Mouse (Mus musculus): ENCODE results near the gene Lrrc58. TPM values are rescaled to one million over a fixed set of nuclear protein-coding genes. Genes with fewer than 3 reads are reported as not detected.

Lrrc58 gene
- total and polyA plus RNA-seq, 2 experiments: 9.9 to 29.2 TPM

GRCm38 (mm10) chr16:37860213-37860612 lies 8.0 kb upstream of the Lrrc58 start:
- H3K4me1 ChIP-seq (ENCODE audit: control insufficient read depth, insufficient read depth, low read length): peaks cover 20% of the 10 kb centered on the region
- no peak overlapping the region for H3K4me3 ChIP-seq (ENCODE audit: insufficient read depth, low read depth, low read length)
- H3K36me3 ChIP-seq (ENCODE audit: control insufficient read depth, insufficient read depth, low read length): no peaks in the 10 kb centered on the region
- DNase-seq (ENCODE audit: extremely low read depth, low read depth, low spot score): no peak
- TF ChIP-seq POLR2A (IDR thresholded peaks at IDR 0.05; ENCODE audit: extremely low read depth, insufficient read depth, low read length) (no peak), CTCF (IDR thresholded peaks at IDR 0.05; ENCODE audit: low read depth, low read length) (no peak)
- no peak overlapping the region for H3K9ac ChIP-seq (ENCODE audit: low read depth, low read length)
- no peak overlapping the region for H3K27ac ChIP-seq (replicated peaks; ENCODE audit: insufficient read depth, low read depth, low read length)
- no peaks in the 10 kb centered on the region for H3K27me3 ChIP-seq (ENCODE audit: control insufficient read depth, insufficient read depth, low read length)
- WGBS: 91% methylated on average over 7 of the region's 7 CpGs
- H3K79me2 ChIP-seq (ENCODE audit: control insufficient read depth, insufficient read depth, low read length): no peaks in the 10 kb centered on the region

DNA sequence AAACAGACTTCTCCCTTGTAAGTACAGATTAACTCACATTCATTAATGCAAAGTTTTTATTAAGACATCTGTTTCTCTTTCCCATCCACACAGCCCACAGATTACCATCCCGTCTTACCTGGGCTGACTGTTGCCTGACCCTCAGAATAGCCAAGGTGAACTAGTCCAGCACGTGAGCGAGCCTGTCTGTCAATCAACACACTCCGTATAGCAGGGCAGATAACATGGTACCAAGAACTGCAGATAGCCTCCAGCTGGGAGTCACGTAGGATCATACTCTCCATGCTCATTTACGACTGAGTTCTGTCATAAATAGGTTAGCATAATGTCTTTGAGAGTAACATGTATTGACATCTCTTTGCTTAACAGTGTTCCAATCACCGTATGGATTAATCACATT lies 7.2 kb upstream of the Lrrc58 start, which contains the start of gene Gm36028:
Gene Gm36028 (minus strand): TSS at position 118 of the 400 bp plus-strand sequence.
- H3K36me3 ChIP-seq (ENCODE audit: control insufficient read depth, insufficient read depth, low read length): no peaks in the 10 kb centered on the region
- no peak within 1 kb of the TSS for H3K27ac ChIP-seq (replicated peaks; ENCODE audit: insufficient read depth, low read depth, low read length)
- no peak within 1 kb of the TSS for H3K9ac ChIP-seq (ENCODE audit: low read depth, low read length)
- H3K4me1 ChIP-seq (ENCODE audit: control insufficient read depth, insufficient read depth, low read length): peaks cover 14% of the 10 kb centered on the region
- H3K27me3 ChIP-seq (ENCODE audit: control insufficient read depth, insufficient read depth, low read length): no peaks in the 10 kb centered on the region
- H3K4me3 ChIP-seq (ENCODE audit: insufficient read depth, low read depth, low read length): no peak within 1 kb of the TSS
- TF ChIP-seq CTCF (IDR thresholded peaks at IDR 0.05; ENCODE audit: low read depth, low read length): no peak
- no peak for TF ChIP-seq POLR2A (IDR thresholded peaks at IDR 0.05; ENCODE audit: extremely low read depth, insufficient read depth, low read length)
- H3K79me2 ChIP-seq (ENCODE audit: control insufficient read depth, insufficient read depth, low read length): no peaks in the 10 kb centered on the region
- 89% methylated on average over 7 of the region's 7 CpGs for WGBS
- no peak for DNase-seq (ENCODE audit: extremely low read depth, low read depth, low spot score)

DNA sequence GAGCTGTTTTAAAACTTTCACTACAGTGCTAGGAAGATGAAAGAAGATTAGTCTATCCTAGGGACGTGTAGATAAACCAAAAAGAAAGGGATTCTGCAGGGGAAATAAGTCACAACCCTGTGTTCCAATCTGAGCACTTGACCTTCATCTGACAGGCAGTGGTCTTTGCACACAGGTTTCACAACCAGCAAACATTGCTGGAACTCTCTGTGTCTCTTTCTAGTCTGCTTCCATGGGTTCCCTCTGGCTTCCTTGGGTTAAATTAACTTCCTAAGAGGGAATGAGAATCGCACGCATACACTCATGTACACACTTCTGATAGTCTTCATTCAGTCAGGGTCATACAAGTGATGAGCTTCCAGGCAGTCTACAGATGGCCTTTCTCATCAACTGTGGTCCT lies 4.3 kb upstream of the Lrrc58 start:
- TF ChIP-seq POLR2A (IDR thresholded peaks at IDR 0.05; ENCODE audit: extremely low read depth, insufficient read depth, low read length) (no peak), CTCF (IDR thresholded peaks at IDR 0.05; ENCODE audit: low read depth, low read length) (no peak)
- H3K27me3 ChIP-seq (ENCODE audit: control insufficient read depth, insufficient read depth, low read length): no peaks in the 10 kb centered on the region
- H3K79me2 ChIP-seq (ENCODE audit: control insufficient read depth, insufficient read depth, low read length): peaks cover 4% of the 10 kb centered on the region; the same call in 1 of the 2 replicates
- WGBS: 35% methylated on average over 3 of the region's 3 CpGs
- peak overlapping the region; percentile 79 for H3K27ac ChIP-seq (replicated peaks; ENCODE audit: insufficient read depth, low read depth, low read length)
- peaks cover 15% of the 10 kb centered on the region for H3K4me1 ChIP-seq (ENCODE audit: control insufficient read depth, insufficient read depth, low read length)
- no peak overlapping the region for H3K4me3 ChIP-seq (ENCODE audit: insufficient read depth, low read depth, low read length)
- H3K36me3 ChIP-seq (ENCODE audit: control insufficient read depth, insufficient read depth, low read length): no peaks in the 10 kb centered on the region
- DNase-seq (ENCODE audit: extremely low read depth, low read depth, low spot score): peak; percentile 62
- H3K9ac ChIP-seq (ENCODE audit: low read depth, low read length): no peak overlapping the region

DNA sequence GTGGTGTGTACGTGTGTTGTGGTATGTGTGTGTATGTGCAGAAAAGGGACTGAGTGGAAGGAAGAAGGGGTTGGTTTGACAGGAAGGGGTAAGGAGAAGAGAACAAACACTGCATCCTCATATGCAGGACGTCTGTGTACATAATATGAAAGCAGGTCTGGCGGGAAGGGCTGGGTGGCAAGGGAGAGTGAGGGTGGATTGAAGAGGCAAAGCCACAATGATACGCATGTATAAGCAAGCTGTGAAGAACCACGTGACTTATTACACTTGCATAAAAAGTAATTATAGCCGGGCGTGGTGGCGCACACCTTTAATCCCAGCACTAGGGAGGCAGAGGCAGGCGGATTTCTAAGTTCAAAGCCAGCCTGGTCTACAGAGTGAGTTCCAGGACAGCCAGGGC lies 2.3 kb upstream of the Lrrc58 start:
- no peak overlapping the region for H3K9ac ChIP-seq (ENCODE audit: low read depth, low read length)
- H3K4me1 ChIP-seq (ENCODE audit: control insufficient read depth, insufficient read depth, low read length): peaks cover 22% of the 10 kb centered on the region
- no peak overlapping the region for H3K4me3 ChIP-seq (ENCODE audit: insufficient read depth, low read depth, low read length)
- no peaks in the 10 kb centered on the region for H3K27me3 ChIP-seq (ENCODE audit: control insufficient read depth, insufficient read depth, low read length)
- TF ChIP-seq CTCF (IDR thresholded peaks at IDR 0.05; ENCODE audit: low read depth, low read length) (no peak), POLR2A (IDR thresholded peaks at IDR 0.05; ENCODE audit: extremely low read depth, insufficient read depth, low read length) (no peak)
- H3K36me3 ChIP-seq (ENCODE audit: control insufficient read depth, insufficient read depth, low read length): no peaks in the 10 kb centered on the region
- WGBS: 90% methylated on average over 9 of the region's 9 CpGs
- DNase-seq (ENCODE audit: extremely low read depth, low read depth, low spot score): no peak
- no peak overlapping the region for H3K27ac ChIP-seq (replicated peaks; ENCODE audit: insufficient read depth, low read depth, low read length)
- H3K79me2 ChIP-seq (ENCODE audit: control insufficient read depth, insufficient read depth, low read length): peaks cover 10% of the 10 kb centered on the region; the same call in 1 of the 2 replicates

DNA sequence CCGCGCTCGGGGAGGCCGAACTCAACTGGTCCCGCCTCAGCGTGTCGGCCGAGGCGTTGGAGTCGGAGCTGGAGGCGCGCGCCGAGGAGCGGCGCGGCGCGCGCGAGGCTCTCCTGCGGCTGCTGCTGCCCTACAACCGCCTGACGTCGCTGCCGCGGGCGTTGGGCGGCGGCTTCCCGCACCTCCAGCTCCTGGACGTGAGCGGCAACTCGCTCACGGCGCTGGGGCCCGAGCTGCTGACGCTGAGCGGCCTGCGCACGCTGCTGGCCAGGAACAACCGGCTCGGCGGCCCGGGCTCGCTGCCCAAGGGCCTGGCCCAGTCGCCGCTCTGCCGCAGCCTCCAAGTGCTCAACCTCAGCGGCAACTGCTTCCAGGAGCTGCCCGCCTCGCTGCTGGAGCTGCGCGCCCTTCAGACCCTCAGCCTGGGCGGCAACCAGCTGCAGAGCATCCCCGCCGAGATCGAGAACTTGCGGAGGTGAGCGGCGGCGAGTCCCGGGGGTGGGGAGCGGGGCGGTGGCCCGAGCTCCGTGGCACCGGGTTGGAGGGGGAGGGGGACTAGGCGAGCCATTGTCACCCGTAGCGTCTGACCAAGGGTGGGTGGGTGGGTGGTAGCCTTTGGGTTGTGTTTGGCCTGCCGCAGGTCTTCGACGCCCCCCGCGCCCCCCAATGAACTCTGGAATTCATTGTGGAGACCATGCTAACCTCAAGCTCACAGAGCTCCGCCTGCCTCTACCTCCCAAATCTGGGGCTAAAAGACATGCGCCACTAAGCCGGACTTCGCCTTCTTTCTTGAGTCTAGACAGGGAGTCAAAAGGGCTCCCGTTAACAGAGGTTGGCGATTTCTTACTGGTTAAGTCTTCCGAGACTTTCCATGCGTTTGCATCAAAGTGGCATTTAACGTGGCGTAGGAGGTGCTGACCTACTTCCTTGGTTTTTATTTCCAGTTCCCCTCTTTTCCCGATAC lies 599 bp downstream of the Lrrc58 start:
- Histone ChIP-seq H3K27me3 (ENCODE audit: control insufficient read depth, insufficient read depth, low read length) (no peaks in the 10 kb centered on the region), H3K27ac (replicated peaks; ENCODE audit: insufficient read depth, low read depth, low read length) (peak overlapping the region; percentile 100), H3K4me3 (ENCODE audit: insufficient read depth, low read depth, low read length) (peak overlapping the region; percentile 87), H3K4me1 (ENCODE audit: control insufficient read depth, insufficient read depth, low read length) (peaks cover 34% of the 10 kb centered on the region), H3K79me2 (ENCODE audit: control insufficient read depth, insufficient read depth, low read length) (peaks cover 20% of the 10 kb centered on the region; the same call in 1 of the 2 replicates), H3K9ac (ENCODE audit: low read depth, low read length) (peak overlapping the region; percentile 98), H3K36me3 (ENCODE audit: control insufficient read depth, insufficient read depth, low read length) (peaks cover 2% of the 10 kb centered on the region; the same call in 1 of the 2 replicates)
- peak; percentile 61 for DNase-seq (ENCODE audit: extremely low read depth, low read depth, low spot score)
- no peak for TF ChIP-seq POLR2A (IDR thresholded peaks at IDR 0.05; ENCODE audit: extremely low read depth, insufficient read depth, low read length)
- no peak for TF ChIP-seq CTCF (IDR thresholded peaks at IDR 0.05; ENCODE audit: low read depth, low read length)
- WGBS: under 1% methylated on average over 87 of the region's 87 CpGs
